Mouse (Mus musculus) heart, adult 2 months (tissue): Measurements from ENCODE around the gene Mbnl2.

Experiments used
- CTCF ChIP-seq: fragments of 200-600 bp; IDR thresholded peaks from 2 replicates; pipeline ENCODE4 v1.8.1; 2022; ENCODE audit warnings: antibody characterized with exemption, mild to moderate bottlenecking, moderate library complexity
- POLR2A ChIP-seq: fragments of 200-500 bp; IDR thresholded peaks from 2 replicates; pipeline ENCODE4 v1.6.1; 2011; ENCODE audit warnings: mild to moderate bottlenecking, low read depth, low read length, control low read depth; ENCODE audit not compliant: insufficient read depth

DNA sequence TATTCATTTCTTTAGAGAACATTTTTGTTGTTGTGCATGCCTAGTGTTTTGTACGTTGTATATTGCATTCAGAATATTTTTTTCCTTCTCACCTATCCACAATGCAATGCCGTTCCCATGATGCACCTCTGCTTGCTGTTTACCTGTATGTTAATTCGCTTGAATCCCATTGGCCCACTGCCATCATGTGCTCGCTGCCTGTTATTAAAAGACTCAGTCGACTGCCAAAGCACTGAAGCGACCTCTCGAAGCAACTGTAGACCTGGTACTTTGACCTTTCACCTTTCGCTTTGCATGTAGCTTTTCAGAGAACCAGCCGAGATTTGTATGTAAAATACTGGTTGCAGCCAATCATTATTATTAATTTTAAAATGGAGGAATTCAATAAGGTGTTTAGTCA is 120.0 kb downstream of the Mbnl2 start:
- no peak for TF ChIP-seq CTCF
- no peak for TF ChIP-seq POLR2A
